Mouse (Mus musculus) E14TG2a.4 (cell line): ENCODE measurements around the gene Zfp513.

Experiments
- CTCF ChIP-seq: conservative IDR thresholded peaks from 2 replicates; pipeline ENCODE4 v1.5.1; 2014; ENCODE audit warnings: low read length
- NANOG ChIP-seq: IDR thresholded peaks from 2 replicates; pipeline ENCODE4 v1.6.1; 2014; ENCODE audit warnings: borderline replicate concordance, low read length, mixed read lengths
- POU5F1 ChIP-seq: IDR thresholded peaks from 2 replicates; pipeline ENCODE4 v1.6.1; 2014; ENCODE audit warnings: low read length, borderline replicate concordance

- TF ChIP-seq CTCF (no peak), POU5F1 (no peak), NANOG (no peak)
These were observed 48.5 kb downstream of the Zfp513 start for GRCm38 (mm10) chr5:31153516-31154151.
